Mouse (Mus musculus): ENCODE measurements around the gene Zcchc17. TPM values are rescaled to one million over a fixed set of nuclear protein-coding genes. Genes with fewer than 3 reads are reported as not detected.

The Zcchc17 gene
- polyA plus RNA-seq, 1 experiment from 2014 or later = 47.9 TPM

- peaks cover 33% of the 10 kb centered on the region for H3K36me3 ChIP-seq (ENCODE audit: control insufficient read depth, insufficient read depth, low read length)
- H3K27ac ChIP-seq (replicated peaks in 1 of 2; ENCODE audit: control insufficient read depth in 1 of 2, insufficient read depth in 1 of 2, low read depth in 2 of 2, low read length in 2 of 2) = no peak overlapping the region
- no peak overlapping the region for H3K4me3 ChIP-seq (ENCODE audit: control insufficient read depth in 1 of 2, insufficient read depth in 1 of 2, low read depth in 1 of 2, low read length in 2 of 2)
- H3K27me3 ChIP-seq (ENCODE audit: control insufficient read depth, insufficient read depth, low read length) = no peaks in the 10 kb centered on the region
- H3K9me3 ChIP-seq (ENCODE audit: control insufficient read depth, low read length) = no peaks in the 10 kb centered on the region
- H3K4me2 ChIP-seq (ENCODE audit: low read length) = no peak overlapping the region
- no peak overlapping the region for H3K9ac ChIP-seq (ENCODE audit: low read length)
- no peak for ATAC-seq (ENCODE audit: insufficient number of reproducible peaks, insufficient read depth, low FRiP score, low read depth)
- peaks cover 0 to 3% of the 10 kb centered on the region in 2 experiments; a peak in 1 of 4 replicates for H3K4me1 ChIP-seq (ENCODE audit: control insufficient read depth in 2 of 2, insufficient read depth in 2 of 2, low read length in 2 of 2)
- 30% methylated on average over 4 of the region's 4 CpGs for whole genome bisulfite sequencing
Observed at GRCm38 (mm10) chr4:130341691-130342090, 18.1 kb downstream of the Zcchc17 start.

- Histone ChIP-seq H3K4me1 (ENCODE audit: control insufficient read depth in 2 of 2, insufficient read depth in 2 of 2, low read length in 2 of 2) (no peaks in the 10 kb centered on the region), H3K9ac (ENCODE audit: low read length) (no peak overlapping the region), H3K27me3 (ENCODE audit: control insufficient read depth, insufficient read depth, low read length) (no peaks in the 10 kb centered on the region), H3K4me3 (ENCODE audit: control insufficient read depth in 1 of 2, insufficient read depth in 1 of 2, low read depth in 1 of 2, low read length in 2 of 2) (no peak overlapping the region), H3K27ac (replicated peaks in 1 of 2; ENCODE audit: control insufficient read depth in 1 of 2, insufficient read depth in 1 of 2, low read depth in 2 of 2, low read length in 2 of 2) (no peak overlapping the region), H3K36me3 (ENCODE audit: control insufficient read depth, insufficient read depth, low read length) (peaks cover 62% of the 10 kb centered on the region), H3K9me3 (ENCODE audit: control insufficient read depth, low read length) (no peaks in the 10 kb centered on the region), H3K4me2 (ENCODE audit: low read length) (no peak overlapping the region)
- no peak for ATAC-seq (ENCODE audit: insufficient number of reproducible peaks, insufficient read depth, low FRiP score, low read depth)
- WGBS = 87% methylated on average over 5 of the region's 5 CpGs
Observed at GRCm38 (mm10) chr4:130335867-130336266, 23.9 kb downstream of the Zcchc17 start.

- ATAC-seq (ENCODE audit: insufficient number of reproducible peaks, insufficient read depth, low FRiP score, low read depth) = no peak
- peaks cover 64% of the 10 kb centered on the region for H3K36me3 ChIP-seq (ENCODE audit: control insufficient read depth, insufficient read depth, low read length)
- 86% methylated on average over 9 of the region's 9 CpGs for WGBS
Observed at GRCm38 (mm10) chr4:130327366-130327765, 32.4 kb downstream of the Zcchc17 start.

GRCm38 (mm10) chr4:130325446-130325845 lies 34.3 kb downstream of the Zcchc17 start:
- no peaks in the 10 kb centered on the region for H3K27me3 ChIP-seq (ENCODE audit: control insufficient read depth, insufficient read depth, low read length)
- ATAC-seq (ENCODE audit: insufficient number of reproducible peaks, insufficient read depth, low FRiP score, low read depth) = no peak
- H3K4me2 ChIP-seq (ENCODE audit: low read length) = no peak overlapping the region
- H3K9ac ChIP-seq (ENCODE audit: low read length) = no peak overlapping the region
- H3K4me1 ChIP-seq (ENCODE audit: control insufficient read depth in 2 of 2, insufficient read depth in 2 of 2, low read length in 2 of 2) = peaks cover 13 to 14% of the 10 kb centered on the region in 2 experiments
- no peak overlapping the region for H3K27ac ChIP-seq (replicated peaks in 1 of 2; ENCODE audit: control insufficient read depth in 1 of 2, insufficient read depth in 1 of 2, low read depth in 2 of 2, low read length in 2 of 2)
- H3K36me3 ChIP-seq (ENCODE audit: control insufficient read depth, insufficient read depth, low read length) = peaks cover 65% of the 10 kb centered on the region
- no peak overlapping the region for H3K4me3 ChIP-seq (ENCODE audit: control insufficient read depth in 1 of 2, insufficient read depth in 1 of 2, low read depth in 1 of 2, low read length in 2 of 2)
- H3K9me3 ChIP-seq (ENCODE audit: control insufficient read depth, low read length) = no peaks in the 10 kb centered on the region
- 93% methylated on average over 2 of the region's 2 CpGs for WGBS

More at GRCm38 (mm10) chr4:130327366-130327765, 32.4 kb downstream of the Zcchc17 start:
- H3K27ac ChIP-seq (replicated peaks in 1 of 2; ENCODE audit: control insufficient read depth in 1 of 2, insufficient read depth in 1 of 2, low read depth in 2 of 2, low read length in 2 of 2) = no peak overlapping the region
- no peak overlapping the region for H3K4me3 ChIP-seq (ENCODE audit: control insufficient read depth in 1 of 2, insufficient read depth in 1 of 2, low read depth in 1 of 2, low read length in 2 of 2)
- H3K9ac ChIP-seq (ENCODE audit: low read length) = no peak overlapping the region
- H3K27me3 ChIP-seq (ENCODE audit: control insufficient read depth, insufficient read depth, low read length) = no peaks in the 10 kb centered on the region
- no peaks in the 10 kb centered on the region for H3K9me3 ChIP-seq (ENCODE audit: control insufficient read depth, low read length)
- H3K4me2 ChIP-seq (ENCODE audit: low read length) = no peak overlapping the region
- H3K4me1 ChIP-seq (ENCODE audit: control insufficient read depth in 2 of 2, insufficient read depth in 2 of 2, low read length in 2 of 2) = peaks cover 13 to 14% of the 10 kb centered on the region in 2 experiments

- peak overlapping the region; percentile 44; the same call in 1 of the 2 replicates for H3K9ac ChIP-seq (ENCODE audit: low read length)
- H3K27ac ChIP-seq (replicated peaks in 1 of 2; ENCODE audit: control insufficient read depth in 1 of 2, insufficient read depth in 1 of 2, low read depth in 2 of 2, low read length in 2 of 2) = peak overlapping the region; percentile 92 to 94
- H3K36me3 ChIP-seq (ENCODE audit: control insufficient read depth, insufficient read depth, low read length) = peaks cover 64% of the 10 kb centered on the region
- no peaks in the 10 kb centered on the region for H3K27me3 ChIP-seq (ENCODE audit: control insufficient read depth, insufficient read depth, low read length)
- H3K4me1 ChIP-seq (ENCODE audit: control insufficient read depth in 2 of 2, insufficient read depth in 2 of 2, low read length in 2 of 2) = peaks cover 16 to 19% of the 10 kb centered on the region in 2 experiments
- peak; percentile 76 for ATAC-seq (ENCODE audit: insufficient number of reproducible peaks, insufficient read depth, low FRiP score, low read depth)
- H3K4me3 ChIP-seq (ENCODE audit: control insufficient read depth in 1 of 2, insufficient read depth in 1 of 2, low read depth in 1 of 2, low read length in 2 of 2) = no peak overlapping the region
- no peaks in the 10 kb centered on the region for H3K9me3 ChIP-seq (ENCODE audit: control insufficient read depth, low read length)
- peak overlapping the region; percentile 19; the same call in 1 of the 2 replicates for H3K4me2 ChIP-seq (ENCODE audit: low read length)
- WGBS = 9% methylated on average over 5 of the region's 5 CpGs
Observed at GRCm38 (mm10) chr4:130323607-130324006, 36.1 kb downstream of the Zcchc17 start.

- WGBS = 40% methylated on average over 1 of the region's 1 CpGs
- Histone ChIP-seq H3K9me3 (ENCODE audit: control insufficient read depth, low read length) (no peaks in the 10 kb centered on the region), H3K4me1 (ENCODE audit: control insufficient read depth in 2 of 2, insufficient read depth in 2 of 2, low read length in 2 of 2) (peaks cover 19 to 24% of the 10 kb centered on the region in 2 experiments), H3K9ac (ENCODE audit: low read length) (0 out of 2 replicates have a peak overlapping the region, but pooled peaks have one; percentile 22), H3K27ac (replicated peaks in 1 of 2; ENCODE audit: control insufficient read depth in 1 of 2, insufficient read depth in 1 of 2, low read depth in 2 of 2, low read length in 2 of 2) (peak overlapping the region; percentile 92 to 94), H3K4me2 (ENCODE audit: low read length) (no peak overlapping the region), H3K27me3 (ENCODE audit: control insufficient read depth, insufficient read depth, low read length) (no peaks in the 10 kb centered on the region), H3K36me3 (ENCODE audit: control insufficient read depth, insufficient read depth, low read length) (peaks cover 60% of the 10 kb centered on the region), H3K4me3 (ENCODE audit: control insufficient read depth in 1 of 2, insufficient read depth in 1 of 2, low read depth in 1 of 2, low read length in 2 of 2) (no peak overlapping the region)
- no peak for ATAC-seq (ENCODE audit: insufficient number of reproducible peaks, insufficient read depth, low FRiP score, low read depth)
Observed at GRCm38 (mm10) chr4:130323165-130323564, 36.6 kb downstream of the Zcchc17 start.

GRCm38 (mm10) chr4:130322567-130322966 lies 37.2 kb downstream of the Zcchc17 start:
- peaks cover 63% of the 10 kb centered on the region for H3K36me3 ChIP-seq (ENCODE audit: control insufficient read depth, insufficient read depth, low read length)
- no peak overlapping the region for H3K4me3 ChIP-seq (ENCODE audit: control insufficient read depth in 1 of 2, insufficient read depth in 1 of 2, low read depth in 1 of 2, low read length in 2 of 2)
- peak overlapping the region; percentile 15 to 92; a peak in 2 of 4 replicates for H3K27ac ChIP-seq (replicated peaks in 1 of 2; ENCODE audit: control insufficient read depth in 1 of 2, insufficient read depth in 1 of 2, low read depth in 2 of 2, low read length in 2 of 2)
- H3K4me1 ChIP-seq (ENCODE audit: control insufficient read depth in 2 of 2, insufficient read depth in 2 of 2, low read length in 2 of 2) = peaks cover 22 to 27% of the 10 kb centered on the region in 2 experiments
- no peak for ATAC-seq (ENCODE audit: insufficient number of reproducible peaks, insufficient read depth, low FRiP score, low read depth)
- H3K4me2 ChIP-seq (ENCODE audit: low read length) = no peak overlapping the region
- 54% methylated on average over 7 of the region's 7 CpGs for WGBS
- no peaks in the 10 kb centered on the region for H3K9me3 ChIP-seq (ENCODE audit: control insufficient read depth, low read length)
- H3K9ac ChIP-seq (ENCODE audit: low read length) = no peak overlapping the region
- H3K27me3 ChIP-seq (ENCODE audit: control insufficient read depth, insufficient read depth, low read length) = no peaks in the 10 kb centered on the region

GRCm38 (mm10) chr4:130321640-130322039 lies 38.1 kb downstream of the Zcchc17 start:
- Histone ChIP-seq H3K4me3 (ENCODE audit: control insufficient read depth in 1 of 2, insufficient read depth in 1 of 2, low read depth in 1 of 2, low read length in 2 of 2) (no peak overlapping the region), H3K9ac (ENCODE audit: low read length) (no peak overlapping the region), H3K9me3 (ENCODE audit: control insufficient read depth, low read length) (no peaks in the 10 kb centered on the region), H3K27me3 (ENCODE audit: control insufficient read depth, insufficient read depth, low read length) (no peaks in the 10 kb centered on the region), H3K4me2 (ENCODE audit: low read length) (no peak overlapping the region), H3K36me3 (ENCODE audit: control insufficient read depth, insufficient read depth, low read length) (peaks cover 56% of the 10 kb centered on the region), H3K27ac (replicated peaks in 1 of 2; ENCODE audit: control insufficient read depth in 1 of 2, insufficient read depth in 1 of 2, low read depth in 2 of 2, low read length in 2 of 2) (peak overlapping the region in 1 of 2 experiments; percentile 51; a peak in 1 of 4 replicates), H3K4me1 (ENCODE audit: control insufficient read depth in 2 of 2, insufficient read depth in 2 of 2, low read length in 2 of 2) (peaks cover 26 to 32% of the 10 kb centered on the region in 2 experiments)
- ATAC-seq (ENCODE audit: insufficient number of reproducible peaks, insufficient read depth, low FRiP score, low read depth) = no peak
- 84% methylated on average over 7 of the region's 7 CpGs for WGBS

All from heart, embryonic 14.5 days (tissue).